Mouse (Mus musculus) hindbrain, embryonic 16.5 days (tissue): ENCODE results near the gene Ferd3l. TPM values are rescaled to one million over a fixed set of nuclear protein-coding genes. Genes with fewer than 3 reads are reported as not detected.

Source experiments
- ATAC-seq: fragments of 200-750 bp; cut with Nextera tagmentation; 2 replicates; pipeline ENCODE4 v1.8.0; 2017; ENCODE audit warnings: moderate TSS enrichment, moderate library complexity
- H3K27ac ChIP-seq: fragments of 300-500 bp; sonication (generic); 2 replicates; pipeline ENCODE4 v1.5.1; 2014; ENCODE audit warnings: low read depth, mild to moderate bottlenecking, control low read depth, low read length, moderate library complexity
- H3K27me3 ChIP-seq: fragments of 300-500 bp; sonication (generic); replicated peaks from 2 replicates; pipeline ENCODE4 v1.6.1; 2014; ENCODE audit warnings: low read length; ENCODE audit not compliant: control insufficient read depth, insufficient read depth
- H3K36me3 ChIP-seq: fragments of 300-500 bp; sonication (generic); 2 replicates; pipeline ENCODE4 v1.6.1; 2014; ENCODE audit warnings: mild to moderate bottlenecking, low read length, moderate library complexity, mixed read lengths; ENCODE audit not compliant: control insufficient read depth, insufficient read depth
- H3K4me1 ChIP-seq: fragments of 300-500 bp; sonication (generic); 2 replicates; pipeline ENCODE4 v1.6.1; 2014; ENCODE audit warnings: low read depth, low read length; ENCODE audit not compliant: control insufficient read depth, insufficient read depth
- H3K4me2 ChIP-seq: fragments of 300-500 bp; sonication (generic); 2 replicates; pipeline ENCODE4 v1.6.1; 2014; ENCODE audit warnings: mild to moderate bottlenecking, low read length, control low read depth, moderate library complexity
- H3K4me3 ChIP-seq: fragments of 300-500 bp; sonication (generic); 2 replicates; pipeline ENCODE4 v1.5.1; 2014; ENCODE audit warnings: mild to moderate bottlenecking, low read length, control low read depth, moderate library complexity
- H3K9ac ChIP-seq: fragments of 300-500 bp; sonication (generic); 2 replicates; pipeline ENCODE4 v1.6.1; 2014; ENCODE audit warnings: low read depth, mild to moderate bottlenecking, control low read depth, low read length, moderate library complexity
- H3K9me3 ChIP-seq: fragments of 300-500 bp; sonication (generic); 2 replicates; pipeline ENCODE4 v1.6.1; 2014; ENCODE audit warnings: mild to moderate bottlenecking, low read length, moderate library complexity; ENCODE audit not compliant: control insufficient read depth
- WGBS: fragments of 180-500 bp; shearing (Covaris S2); extraction: QIAGEN DNeasy Blood & Tissue Kit; methylation state at CpG from one replicate; pipeline ENCODE4 v1.1.7; 2014; 5-methylcytosine and 5-hydroxymethylcytosine counted together
- polyA plus RNA-seq: library from polyadenylated mRNA; unstranded; fragments of >200 nt; fragmentation: Nextera tagmentation; extraction: Ambion mirVana; gene quantifications from 2 replicates; pipeline ENCODE4 v1.2.1, GENCODE M21; 2015

The Ferd3l gene
- polyA plus RNA-seq, 1 experiment from 2014 or later = 0.24 TPM

DNA sequence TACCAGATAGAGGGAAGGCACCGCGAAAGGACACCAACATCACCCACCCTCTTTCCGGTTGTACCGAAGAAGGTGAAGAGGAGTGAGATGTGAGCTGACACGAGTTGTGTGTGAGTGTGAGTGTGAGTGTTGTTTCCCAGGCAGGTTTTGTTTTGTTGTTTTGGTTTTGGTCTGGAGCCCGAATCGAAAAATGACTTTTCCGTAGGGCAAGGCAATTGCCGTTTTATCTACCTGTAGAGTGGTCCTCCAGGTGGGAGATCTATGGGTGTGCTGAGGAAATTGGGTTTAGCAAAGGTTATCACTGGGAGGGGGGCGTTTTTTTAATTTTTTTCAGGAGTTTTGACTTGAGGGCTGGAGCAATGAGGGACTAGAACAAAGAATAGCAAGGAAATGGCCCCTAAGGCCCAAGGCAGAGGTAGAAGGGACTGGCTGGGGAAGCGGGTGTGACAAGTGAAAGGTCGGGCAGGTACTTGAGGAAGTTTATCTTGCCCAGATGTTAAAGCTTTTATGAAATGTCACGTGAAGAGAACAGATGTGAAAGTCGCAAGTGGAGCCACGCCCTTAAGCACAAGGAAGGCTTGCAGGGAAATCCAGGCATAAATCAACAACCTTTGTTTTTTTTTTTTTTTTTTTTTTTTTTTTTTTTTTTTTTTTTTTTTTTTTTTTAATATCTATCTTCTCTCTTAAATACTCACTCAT, 35.6 kb downstream of the Ferd3l start:
- H3K4me1 ChIP-seq = peaks cover 5% of the 10 kb centered on the region
- no peak for ATAC-seq
- H3K4me2 ChIP-seq = no peak overlapping the region
- H3K4me3 ChIP-seq = no peak overlapping the region
- no peaks in the 10 kb centered on the region for H3K9me3 ChIP-seq
- H3K27ac ChIP-seq = no peak overlapping the region
- no peaks in the 10 kb centered on the region for H3K36me3 ChIP-seq
- 6% methylated on average over 15 of the region's 15 CpGs for WGBS
- peaks cover 41% of the 10 kb centered on the region for H3K27me3 ChIP-seq
- H3K9ac ChIP-seq = no peak overlapping the region

DNA sequence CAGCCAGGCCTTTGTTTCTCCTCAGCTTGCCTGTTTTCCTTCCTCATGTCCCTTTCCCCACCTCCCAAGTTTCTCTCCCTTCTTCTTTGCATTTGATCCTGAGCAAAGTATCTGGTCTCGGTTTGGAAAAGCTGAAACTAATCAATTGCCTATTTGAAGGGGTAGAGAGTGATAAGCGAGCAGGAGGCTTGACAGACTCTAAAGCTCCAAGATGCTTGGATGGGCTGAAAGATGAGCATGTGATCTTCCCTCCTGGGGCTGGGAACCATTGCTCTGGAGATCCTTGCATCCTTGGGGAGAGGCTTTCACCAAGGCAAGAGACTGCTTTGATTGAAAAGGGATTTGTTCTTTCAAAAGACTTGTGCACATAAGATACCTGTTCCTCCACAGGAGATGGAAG, 36.2 kb downstream of the Ferd3l start:
- WGBS = 12% methylated on average over 2 of the region's 2 CpGs
- no peaks in the 10 kb centered on the region for H3K9me3 ChIP-seq
- ATAC-seq = no peak
- H3K36me3 ChIP-seq = no peaks in the 10 kb centered on the region
- H3K9ac ChIP-seq = no peak overlapping the region
- H3K4me1 ChIP-seq = peaks cover 5% of the 10 kb centered on the region
- no peak overlapping the region for H3K4me3 ChIP-seq
- no peak overlapping the region for H3K4me2 ChIP-seq
- no peak overlapping the region for H3K27ac ChIP-seq
- H3K27me3 ChIP-seq = peaks cover 41% of the 10 kb centered on the region

DNA sequence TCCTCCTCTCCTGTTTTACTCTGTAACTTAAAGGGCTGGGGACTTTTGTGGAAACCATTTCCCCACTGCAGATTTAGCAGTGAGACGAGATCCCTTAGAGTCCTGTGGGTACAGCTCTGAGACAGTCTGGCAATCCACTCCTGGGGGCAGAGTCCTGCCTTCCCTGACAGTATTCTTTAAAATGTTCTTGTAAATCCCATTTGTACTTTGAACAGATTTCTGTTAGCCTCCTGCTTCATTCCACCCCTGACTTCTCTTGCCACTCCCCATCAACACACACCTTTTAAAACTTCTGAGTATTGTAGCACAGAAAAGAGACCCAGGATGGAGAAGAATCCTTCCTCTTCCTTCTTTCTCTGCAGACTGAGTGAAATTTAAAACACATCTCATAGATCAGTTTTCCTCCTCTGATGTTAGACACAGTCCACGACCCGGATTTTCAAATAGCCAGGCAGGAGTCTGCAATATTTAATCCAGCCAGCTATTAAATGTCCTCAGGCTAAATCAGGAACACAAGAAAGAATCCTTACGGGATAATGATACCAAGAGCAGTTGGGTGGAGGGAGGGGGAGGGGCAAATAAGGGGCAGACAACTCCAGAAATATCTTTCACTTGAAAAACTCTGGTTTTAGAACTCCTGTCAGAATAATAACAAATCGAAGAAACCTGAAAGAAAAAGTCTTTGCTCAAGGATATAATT, 37.6 kb downstream of the Ferd3l start:
- WGBS = 3% methylated on average over 5 of the region's 5 CpGs
- Histone ChIP-seq H3K4me3 (no peak overlapping the region), H3K4me2 (no peak overlapping the region), H3K36me3 (no peaks in the 10 kb centered on the region), H3K27ac (no peak overlapping the region), H3K9ac (no peak overlapping the region), H3K9me3 (no peaks in the 10 kb centered on the region), H3K4me1 (peaks cover 5% of the 10 kb centered on the region), H3K27me3 (peaks cover 48% of the 10 kb centered on the region)
- no peak for ATAC-seq

DNA sequence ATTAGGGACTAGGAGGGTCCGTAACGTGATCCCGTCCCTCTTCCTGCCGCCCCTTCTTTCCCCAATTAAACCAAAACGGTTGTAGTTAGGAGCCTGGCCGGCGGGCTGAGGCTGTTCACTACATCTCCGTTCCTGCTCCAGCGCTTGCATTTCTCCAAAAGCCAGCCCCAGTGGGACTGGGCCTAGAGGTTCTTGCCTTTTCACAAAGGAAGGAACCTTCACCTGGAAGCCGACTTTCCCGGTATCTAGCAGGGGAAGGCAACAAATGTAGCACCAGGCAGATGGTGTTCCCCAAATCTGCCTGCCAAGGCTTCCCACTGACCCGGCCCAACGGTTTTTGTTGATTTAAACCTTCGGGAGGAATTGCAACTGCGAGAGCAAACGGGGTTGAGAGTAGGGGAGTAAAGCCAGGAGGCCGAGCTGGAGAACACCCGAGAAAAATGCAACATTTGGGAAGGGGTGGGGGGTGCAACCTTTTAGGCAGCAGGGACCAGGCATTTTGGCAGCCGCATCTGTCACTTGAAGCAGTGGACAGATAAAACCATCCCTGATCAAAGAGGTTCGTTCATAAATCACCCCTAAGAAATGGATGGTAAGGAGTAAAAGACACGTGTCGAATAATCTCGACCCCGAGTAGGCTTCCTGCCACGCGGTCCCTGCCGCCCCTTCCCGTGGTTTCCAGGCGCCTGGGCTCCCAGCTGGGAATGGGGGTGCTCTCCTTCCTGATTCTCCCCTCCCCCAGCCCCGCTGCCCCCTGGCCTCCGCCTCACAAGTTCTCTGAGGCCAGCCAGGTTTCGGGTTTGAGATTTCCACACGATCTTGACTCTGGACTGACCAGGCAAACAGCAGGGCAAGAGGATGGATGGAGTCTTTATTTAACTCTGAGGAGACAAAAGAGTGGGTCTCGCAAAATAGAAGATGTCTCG, 38.5 kb downstream of the Ferd3l start:
- Histone ChIP-seq H3K4me2 (peak overlapping the region; percentile 45), H3K4me1 (peaks cover 5% of the 10 kb centered on the region), H3K9me3 (no peaks in the 10 kb centered on the region), H3K9ac (no peak overlapping the region), H3K4me3 (0 out of 2 replicates have a peak overlapping the region, but pooled peaks have one; percentile 6), H3K27me3 (peaks cover 47% of the 10 kb centered on the region), H3K36me3 (no peaks in the 10 kb centered on the region), H3K27ac (no peak overlapping the region)
- WGBS = under 1% methylated on average over 34 of the region's 35 CpGs
- ATAC-seq = peak; percentile 21; the same call in 1 of the 2 replicates

DNA sequence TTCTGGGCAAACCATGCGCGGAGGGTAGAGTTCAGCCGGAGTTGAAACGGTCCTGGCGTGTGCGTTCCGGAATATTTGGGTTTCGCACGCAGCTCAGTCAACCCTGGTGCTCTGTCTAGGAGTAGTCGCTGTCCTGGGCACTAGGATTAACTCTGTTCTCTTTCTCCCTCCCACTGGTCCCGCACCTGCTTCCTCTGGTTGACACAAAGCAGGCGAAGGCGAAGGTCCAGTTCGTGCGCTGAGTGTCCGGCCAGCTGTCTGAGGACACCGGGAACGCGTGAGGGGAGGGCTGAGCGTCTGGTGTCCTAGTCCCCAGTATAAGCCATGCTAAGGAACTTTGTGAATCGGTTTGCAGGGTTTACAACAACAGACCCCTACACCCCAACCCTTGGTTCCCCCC, 39.3 kb downstream of the Ferd3l start:
- Histone ChIP-seq H3K4me2 (peak overlapping the region; percentile 45), H3K27me3 (peaks cover 42% of the 10 kb centered on the region), H3K4me3 (peak overlapping the region; percentile 19), H3K27ac (no peak overlapping the region), H3K4me1 (peaks cover 5% of the 10 kb centered on the region), H3K9me3 (no peaks in the 10 kb centered on the region), H3K9ac (no peak overlapping the region), H3K36me3 (no peaks in the 10 kb centered on the region)
- WGBS = under 1% methylated on average over 21 of the region's 21 CpGs
- ATAC-seq = peak; percentile 76

DNA sequence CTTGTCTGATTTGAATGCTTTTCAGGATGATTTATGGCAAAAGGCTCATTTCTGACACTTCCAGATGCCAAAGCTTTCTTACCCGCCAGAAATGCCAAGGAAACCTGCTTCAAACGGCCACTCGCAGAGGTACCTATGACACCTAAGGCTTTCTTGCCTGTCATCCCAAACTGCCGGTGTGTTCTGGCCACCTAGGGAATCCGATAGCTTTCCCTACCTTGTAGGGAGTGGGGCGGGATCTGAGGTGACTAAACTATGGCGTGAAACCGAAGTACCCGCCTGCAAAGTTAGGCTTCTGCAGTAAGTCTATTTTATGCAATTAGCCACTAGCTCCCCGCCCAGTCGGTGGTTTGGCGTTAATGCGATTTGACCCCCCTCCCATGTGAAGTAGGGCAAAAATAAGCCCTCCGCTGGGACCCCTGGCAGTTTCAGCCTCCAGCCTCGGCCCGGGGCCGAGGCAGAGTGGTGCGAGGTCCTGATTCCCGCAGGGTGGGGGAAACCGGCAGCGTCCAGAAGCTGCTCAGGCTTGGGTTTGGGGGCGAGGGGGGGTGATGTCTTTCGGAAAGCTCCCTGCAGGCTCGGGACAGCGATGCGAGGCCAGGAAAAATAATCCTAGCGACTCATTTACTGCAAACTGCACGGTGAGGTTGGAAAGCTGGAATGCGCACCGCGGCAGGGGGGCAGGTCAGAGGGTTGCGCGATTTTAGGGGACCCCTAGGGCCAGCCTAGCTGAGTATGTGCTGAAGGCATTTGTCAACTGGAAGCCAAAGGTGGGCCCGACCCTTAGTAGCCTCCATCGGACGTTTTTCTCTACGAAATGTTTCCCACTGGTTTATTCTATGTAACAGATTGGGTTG, 40.0 kb downstream of the Ferd3l start:
- WGBS = 1% methylated on average over 37 of the region's 37 CpGs
- Histone ChIP-seq H3K4me2 (peak overlapping the region; percentile 45), H3K9me3 (no peaks in the 10 kb centered on the region), H3K27ac (no peak overlapping the region), H3K36me3 (no peaks in the 10 kb centered on the region), H3K27me3 (peaks cover 46% of the 10 kb centered on the region), H3K4me3 (no peak overlapping the region), H3K4me1 (peaks cover 5% of the 10 kb centered on the region), H3K9ac (no peak overlapping the region)
- ATAC-seq = peak; percentile 58

DNA sequence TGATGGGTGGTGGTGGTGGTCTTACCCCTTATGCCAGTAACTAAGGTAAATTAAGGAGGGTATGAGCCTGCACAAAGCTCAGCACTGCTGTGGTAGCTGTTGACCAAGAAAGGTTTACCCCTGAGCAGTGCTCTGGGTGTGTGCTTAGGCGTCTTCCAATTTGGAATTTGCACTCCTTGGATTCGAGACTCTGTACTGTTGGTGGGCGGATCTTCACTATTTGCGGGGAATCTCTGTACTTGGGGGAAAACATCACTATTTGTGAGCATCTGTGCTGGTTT, 40.6 kb downstream of the Ferd3l start:
- no peak overlapping the region for H3K4me3 ChIP-seq
- WGBS = 9% methylated on average over 4 of the region's 4 CpGs
- H3K9ac ChIP-seq = no peak overlapping the region
- H3K4me1 ChIP-seq = peaks cover 5% of the 10 kb centered on the region
- H3K27me3 ChIP-seq = peaks cover 48% of the 10 kb centered on the region
- H3K4me2 ChIP-seq = no peak overlapping the region
- H3K36me3 ChIP-seq = no peaks in the 10 kb centered on the region
- H3K27ac ChIP-seq = no peak overlapping the region
- no peak for ATAC-seq
- H3K9me3 ChIP-seq = no peaks in the 10 kb centered on the region
